Mouse (Mus musculus) heart, adult 2 months (tissue): ENCODE data around the gene Satb2.

Experiments
- CTCF ChIP-seq: fragments of 200-600 bp; IDR thresholded peaks from 2 replicates; pipeline ENCODE4 v1.8.1; 2022; ENCODE audit warnings: antibody characterized with exemption, mild to moderate bottlenecking, moderate library complexity
- EP300 ChIP-seq: fragments of 200-500 bp; IDR thresholded peaks from 2 replicates; pipeline ENCODE4 v1.6.1; 2011; ENCODE audit warnings: low read depth, low read length, control low read depth; ENCODE audit not compliant: insufficient read depth
- POLR2A ChIP-seq: fragments of 200-500 bp; IDR thresholded peaks from 2 replicates; pipeline ENCODE4 v1.6.1; 2011; ENCODE audit warnings: mild to moderate bottlenecking, low read depth, low read length, control low read depth; ENCODE audit not compliant: insufficient read depth

GRCm38 (mm10) chr1:56900187-56900586, 78.3 kb downstream of the Satb2 start:
- TF ChIP-seq CTCF (no peak), EP300 (no peak), POLR2A (no peak)
